Mouse (Mus musculus) WW6 (cell line): ENCODE measurements around the gene Lgr4.

Source experiments
- DNase-seq: peaks from one replicate; pipeline ENCODE4 v3.0.0-alpha.2; 2013; ENCODE audit warnings: low read depth, low spot score

Lgr4 gene

DNA sequence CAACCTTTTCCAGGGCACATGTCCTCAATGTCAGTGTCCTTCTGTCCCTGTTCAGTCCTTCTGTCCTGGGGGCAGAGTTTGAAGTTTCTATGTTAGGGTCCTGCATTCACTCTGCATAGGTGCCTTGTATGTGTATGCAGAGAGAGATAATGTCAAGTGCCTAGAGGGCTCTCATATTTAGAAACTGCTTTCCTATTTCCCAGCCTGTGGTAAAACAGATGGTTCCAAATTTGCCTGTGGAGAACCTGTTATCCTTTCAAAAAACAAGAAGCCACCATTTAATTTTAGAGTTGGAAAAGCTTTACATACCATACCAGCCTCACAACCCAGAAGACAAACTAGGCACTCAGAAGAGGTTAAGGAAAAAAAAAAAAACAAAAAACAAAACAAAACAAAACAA, 32.1 kb downstream of the Lgr4 start:
- DNase-seq, result no peak

DNA sequence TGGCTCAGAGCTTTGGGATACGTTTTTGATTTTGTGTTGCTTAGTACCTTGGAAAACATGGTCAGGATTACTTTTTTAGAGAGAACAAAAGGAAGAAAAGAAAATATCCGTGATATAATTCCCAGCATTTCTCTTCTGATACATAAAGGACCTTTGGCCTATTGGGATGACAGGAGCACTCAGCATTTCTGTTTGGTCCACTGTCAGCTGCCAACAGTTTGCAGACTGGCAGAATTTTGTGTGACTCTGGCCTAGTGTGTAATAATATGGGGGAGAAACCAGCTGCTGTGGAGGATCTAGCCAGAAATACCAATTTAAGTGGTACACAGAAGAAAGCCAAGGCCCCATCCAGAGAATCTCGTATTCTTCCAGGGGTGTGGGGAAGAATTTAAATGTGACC, 32.9 kb downstream of the Lgr4 start:
- no peak for DNase-seq

DNA sequence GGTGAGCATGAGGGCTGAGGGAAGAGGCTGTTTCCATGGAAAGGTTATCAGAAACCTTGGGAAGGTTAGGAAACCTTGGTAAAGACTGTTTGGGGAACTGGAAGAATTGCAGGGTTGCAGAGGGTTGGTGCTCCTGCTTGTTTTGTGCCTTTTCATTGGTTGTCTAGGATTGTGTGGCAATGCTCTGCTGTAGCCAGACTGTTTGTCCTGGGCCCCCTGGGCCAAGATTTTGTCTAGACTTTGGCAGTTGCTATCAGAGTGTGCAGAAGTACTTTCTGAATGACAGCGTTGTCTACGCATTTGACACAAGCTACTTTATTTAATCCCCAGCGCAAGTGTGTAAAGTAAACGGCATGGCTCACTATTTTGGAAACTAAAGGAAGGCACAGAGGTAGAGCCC, 33.6 kb downstream of the Lgr4 start:
- DNase-seq, result no peak

DNA sequence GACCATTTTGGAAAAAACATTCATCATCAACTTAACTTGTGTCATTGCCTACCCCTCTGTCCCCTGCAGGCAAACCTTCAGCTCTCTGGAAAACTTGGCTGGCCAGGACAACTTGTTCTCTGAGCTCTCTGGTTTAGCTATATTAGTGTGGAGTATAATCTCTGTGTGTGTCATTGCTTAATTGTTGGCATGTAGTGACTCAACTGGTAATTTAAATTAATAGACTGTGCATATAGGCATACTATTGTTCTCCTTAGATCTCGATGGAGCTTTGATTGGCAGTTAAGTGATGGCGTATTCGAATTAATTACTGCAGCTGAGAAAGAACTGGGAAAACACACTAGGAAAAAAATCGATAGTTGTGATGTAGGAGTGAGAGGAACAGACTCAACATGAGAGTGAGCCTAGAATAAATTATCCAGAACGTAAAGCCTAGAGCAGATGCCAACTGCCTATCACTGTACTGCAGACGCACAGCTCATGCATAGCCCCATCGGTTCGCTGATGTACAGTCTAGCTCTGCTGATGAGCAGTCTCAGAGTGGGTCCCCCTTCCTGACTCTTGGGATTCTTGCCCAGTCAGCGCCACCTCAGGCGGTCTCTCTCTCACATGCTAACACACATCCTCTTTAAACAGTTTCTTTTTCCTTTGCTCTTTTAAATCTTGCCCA, 35.7 kb downstream of the Lgr4 start:
- no peak for DNase-seq

- DNase-seq, result no peak
Observed at GRCm38 (mm10) chr2:109953893-109954292, 36.4 kb downstream of the Lgr4 start.

GRCm38 (mm10) chr2:109955060-109955459, 37.6 kb downstream of the Lgr4 start:
- no peak for DNase-seq

- no peak for DNase-seq
Observed at GRCm38 (mm10) chr2:109955910-109956309, 38.5 kb downstream of the Lgr4 start.

DNA sequence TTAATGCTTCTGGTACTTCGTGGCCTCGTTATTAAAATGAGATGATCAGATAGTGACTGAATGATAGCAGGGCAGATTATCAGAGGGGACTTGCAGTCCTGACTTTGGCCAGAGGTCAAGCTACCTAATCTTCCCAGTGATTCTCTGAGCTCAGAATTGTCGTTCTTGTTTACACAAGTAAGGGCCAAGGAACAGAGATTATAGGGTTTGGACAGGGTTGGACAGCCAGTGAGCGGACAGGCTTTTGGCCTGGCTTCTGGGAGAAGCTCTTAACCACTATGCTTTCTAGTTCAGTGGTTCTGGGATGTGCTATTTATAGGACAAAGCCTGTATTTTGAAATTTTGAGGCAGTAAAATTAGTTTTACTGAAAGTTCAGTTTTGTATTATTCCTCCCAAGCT, 39.3 kb downstream of the Lgr4 start:
- DNase-seq, result no peak

DNA sequence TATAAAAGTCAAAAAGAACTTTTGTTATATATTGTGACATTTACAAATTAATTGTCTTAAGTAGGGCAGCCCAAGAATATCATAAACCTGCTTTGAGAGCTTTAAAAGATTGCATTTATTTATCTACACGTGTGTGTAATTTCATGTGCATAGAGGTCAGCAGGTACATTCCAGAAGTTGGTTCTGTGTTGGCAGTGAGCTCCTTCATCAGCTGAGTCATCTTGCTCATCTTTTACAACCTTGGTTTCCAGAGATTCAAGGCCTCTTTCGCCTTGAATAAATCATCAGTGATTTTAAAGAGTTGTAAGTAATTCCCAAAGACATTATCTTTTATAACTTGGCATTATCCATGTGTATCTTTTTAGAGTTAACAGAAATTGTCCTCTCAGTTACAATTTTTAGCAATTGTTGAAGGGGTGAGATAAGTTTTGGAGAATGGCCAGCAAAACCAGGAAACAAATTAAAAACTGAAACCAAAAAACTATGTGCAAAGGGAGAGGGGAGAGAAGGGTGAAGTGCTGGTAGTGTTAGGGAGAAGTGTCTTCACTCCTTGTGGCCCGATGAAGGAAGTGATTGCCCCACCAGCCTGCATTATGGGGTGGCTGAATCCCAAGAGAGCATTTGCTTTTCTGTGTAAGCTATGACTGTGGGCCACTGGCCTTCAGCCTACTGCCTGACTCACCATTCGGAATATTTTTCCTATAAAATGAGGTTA, 41.4 kb downstream of the Lgr4 start:
- no peak for DNase-seq

GRCm38 (mm10) chr2:109959407-109960075, 42.1 kb downstream of the Lgr4 start:
- DNase-seq, result no peak

DNA sequence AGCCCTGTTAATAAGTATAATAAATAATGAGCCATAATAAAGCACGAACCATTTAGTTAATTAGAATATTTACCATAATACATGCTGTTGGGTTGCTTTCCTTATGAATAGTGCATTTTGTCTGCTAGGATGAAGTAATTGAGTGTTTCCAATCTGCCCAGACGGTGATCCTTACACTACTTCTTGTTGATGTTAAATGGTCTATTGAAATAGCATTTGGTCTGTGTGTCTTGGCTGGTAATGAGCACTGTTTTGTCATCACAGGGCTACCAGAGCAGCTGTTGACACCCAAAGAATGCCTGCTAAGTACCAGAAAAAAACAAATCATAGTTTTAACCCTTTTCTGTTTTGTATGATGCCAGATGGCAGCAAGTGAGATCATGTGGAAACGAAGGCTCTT, 42.8 kb downstream of the Lgr4 start:
- no peak for DNase-seq

DNA sequence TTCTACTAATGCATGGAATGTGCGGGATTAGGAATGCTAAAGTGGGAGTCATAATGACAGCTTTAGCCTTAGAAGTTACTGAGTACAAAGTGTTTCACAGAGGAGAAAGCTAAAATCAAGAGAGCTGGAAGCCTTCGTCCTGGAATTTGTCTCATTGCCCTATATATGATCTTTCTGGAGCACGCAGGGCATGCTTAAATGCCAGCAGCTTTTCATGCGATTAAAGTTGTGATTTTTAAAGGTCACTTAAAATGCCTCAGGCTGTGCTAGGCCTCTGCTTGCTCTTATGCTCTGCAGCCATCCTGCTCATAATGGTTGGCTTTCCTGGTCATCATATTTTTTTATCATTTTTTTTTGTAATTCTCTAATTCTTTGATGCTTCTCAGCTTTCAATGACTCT, 43.7 kb downstream of the Lgr4 start:
- DNase-seq, result no peak

GRCm38 (mm10) chr2:109963591-109964258, 46.3 kb downstream of the Lgr4 start:
- DNase-seq, result no peak

DNA sequence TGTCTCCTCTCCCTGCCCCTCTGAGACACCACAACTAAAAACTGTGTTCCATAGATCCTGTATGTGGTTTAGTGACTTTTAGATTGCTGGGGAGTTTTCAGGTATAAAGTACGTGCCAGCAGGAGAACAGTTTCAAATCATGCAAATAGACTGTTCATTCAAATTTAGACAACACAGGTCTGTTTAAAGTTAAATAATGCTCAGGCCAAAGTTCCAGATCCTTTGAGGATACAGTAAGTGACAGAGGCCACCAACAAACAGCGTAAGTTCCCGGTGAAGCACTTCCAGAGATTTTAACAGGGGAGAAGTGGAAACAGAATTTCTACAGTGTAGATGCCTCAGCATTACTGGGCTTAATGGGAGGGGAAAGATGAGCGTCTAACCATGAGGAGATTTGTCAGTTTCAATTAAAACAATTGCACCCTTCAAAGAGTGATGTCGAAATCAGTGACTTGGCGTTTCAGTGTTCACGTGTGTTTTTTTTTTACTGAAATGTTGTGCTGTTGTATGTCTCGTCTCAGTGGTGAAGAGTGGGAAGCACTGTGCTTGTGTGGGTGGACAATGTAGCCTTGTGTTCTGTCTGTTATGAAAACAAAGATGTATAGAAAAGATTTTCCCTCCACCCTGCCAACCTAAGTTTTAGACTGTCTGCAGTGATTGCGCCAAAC, 48.4 kb downstream of the Lgr4 start:
- DNase-seq, result no peak

DNA sequence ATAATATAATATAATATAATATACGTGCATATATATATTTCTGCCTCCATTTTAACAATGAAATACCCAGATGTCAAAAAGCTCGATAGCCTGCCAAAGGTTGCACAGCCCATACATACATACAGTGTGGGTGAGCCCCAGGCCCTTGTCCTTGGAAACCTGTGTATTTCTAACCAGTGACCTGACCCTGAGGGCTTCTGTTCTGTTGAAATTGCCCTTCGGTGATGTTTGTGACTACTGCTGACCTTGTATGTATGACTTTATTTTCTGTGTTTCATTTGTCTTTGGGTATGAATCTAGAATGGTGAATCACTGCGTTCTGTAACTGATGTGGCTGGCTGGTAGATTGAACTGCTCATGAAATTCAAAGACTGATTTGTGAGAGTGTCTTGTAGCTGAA, 49.4 kb downstream of the Lgr4 start:
- DNase-seq, result no peak

DNA sequence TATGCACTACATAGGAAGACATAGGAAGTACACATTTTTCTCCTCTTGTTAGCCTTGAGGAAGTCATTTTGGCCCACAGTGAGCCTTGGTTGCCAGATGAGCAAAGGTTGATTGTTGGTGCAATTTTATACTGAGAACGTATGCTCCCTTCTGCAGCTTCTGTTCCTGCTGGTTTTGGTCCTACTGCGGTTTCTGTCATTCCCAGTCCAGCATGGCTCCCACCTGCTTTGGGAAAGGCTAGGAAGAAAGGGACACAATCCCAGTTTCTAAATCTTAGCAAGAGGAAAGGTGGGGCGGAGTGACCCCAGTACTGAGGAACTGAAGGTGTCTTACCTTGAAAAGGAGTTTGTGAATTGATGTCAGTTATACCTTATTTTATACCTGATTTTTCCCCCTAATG, 51.9 kb downstream of the Lgr4 start:
- DNase-seq, result no peak

DNA sequence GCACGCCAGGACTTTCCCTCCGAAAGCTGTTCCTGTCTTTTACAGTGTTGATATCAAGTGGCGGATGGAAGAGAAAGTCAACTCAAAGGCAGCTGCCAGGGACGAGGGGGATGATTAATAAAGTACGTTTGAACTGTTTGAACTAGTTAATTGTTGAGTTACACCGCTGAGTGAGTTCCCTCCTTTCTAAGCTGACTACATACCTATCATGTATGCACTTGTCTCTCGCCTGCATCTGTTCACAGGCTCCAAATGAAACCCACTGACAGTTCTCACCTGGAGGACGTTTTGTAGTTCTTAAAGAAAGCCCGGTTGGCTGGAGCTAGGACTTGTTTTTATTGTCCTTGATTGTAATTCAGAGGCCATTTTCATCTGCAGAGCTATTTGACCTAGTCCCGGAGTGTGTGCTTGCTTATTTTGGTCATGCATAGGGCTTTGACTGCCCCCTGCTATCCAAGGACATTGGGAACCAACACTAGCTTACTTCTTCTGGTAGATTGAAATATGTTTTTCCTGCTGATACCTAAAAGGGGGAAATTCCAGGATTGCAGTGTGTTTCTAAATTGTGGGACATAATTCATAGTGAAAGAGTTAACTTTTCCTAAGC, 52.6 kb downstream of the Lgr4 start:
- no peak for DNase-seq

- no peak for DNase-seq
Observed at GRCm38 (mm10) chr2:109970744-109971410, 53.4 kb downstream of the Lgr4 start.

DNA sequence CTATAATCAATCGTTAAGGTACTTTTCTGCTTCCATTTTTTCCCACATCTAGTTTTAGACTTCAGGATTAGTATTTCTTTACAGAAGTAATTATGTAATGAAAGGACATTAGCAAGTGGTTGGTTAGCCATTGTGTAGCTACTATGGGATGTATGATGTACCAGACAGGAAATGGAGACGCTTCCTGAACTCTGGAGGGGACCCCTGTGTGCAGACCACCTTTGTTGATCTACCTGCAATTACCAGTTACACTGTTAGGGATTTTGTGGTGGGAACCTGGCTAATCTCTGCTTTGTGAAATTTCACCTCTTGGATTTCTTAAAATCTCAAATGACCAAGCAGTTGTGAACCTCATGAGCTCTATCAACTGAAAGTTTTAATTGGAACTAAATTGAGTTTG, 54.9 kb downstream of the Lgr4 start:
- DNase-seq, result no peak

GRCm38 (mm10) chr2:109972922-109973321, 55.5 kb downstream of the Lgr4 start:
- no peak for DNase-seq

GRCm38 (mm10) chr2:109974807-109975206, 57.4 kb downstream of the Lgr4 start:
- DNase-seq, result no peak
